Mouse (Mus musculus) left cerebral cortex, postnatal 36 days (tissue): ENCODE results near the gene Fhit. TPM values are rescaled to one million over a fixed set of nuclear protein-coding genes. Genes with fewer than 3 reads are reported as not detected.

ENCODE experiments used
- DNase-seq, 2 experiments: peaks; one replicate each; pipeline ENCODE4 v3.0.0; 2021 to 2022; ENCODE audit warnings: low spot score in 2 of 2, mixed read lengths in 1 of 2
- intact Hi-C: fragments of 180-260 bp; cut with DNase I; formaldehyde crosslinking; loops from one replicate; pipeline ENCODE4 v1.15.1; 2025
- total RNA-seq, 2 experiments: library from RNA; stranded (reverse); gene quantifications; 2 replicates each; pipeline ENCODE4 v1.2.3; 2021

The Fhit gene
- total RNA-seq, 2 experiments from 2014 or later: 5.3 to 6.2 TPM

- no peak for DNase-seq
- intact Hi-C loops: no loop called here
Observed at GRCm38 (mm10) chr14:10046336-10047122, 1115.3 kb downstream of the Fhit start.

DNA sequence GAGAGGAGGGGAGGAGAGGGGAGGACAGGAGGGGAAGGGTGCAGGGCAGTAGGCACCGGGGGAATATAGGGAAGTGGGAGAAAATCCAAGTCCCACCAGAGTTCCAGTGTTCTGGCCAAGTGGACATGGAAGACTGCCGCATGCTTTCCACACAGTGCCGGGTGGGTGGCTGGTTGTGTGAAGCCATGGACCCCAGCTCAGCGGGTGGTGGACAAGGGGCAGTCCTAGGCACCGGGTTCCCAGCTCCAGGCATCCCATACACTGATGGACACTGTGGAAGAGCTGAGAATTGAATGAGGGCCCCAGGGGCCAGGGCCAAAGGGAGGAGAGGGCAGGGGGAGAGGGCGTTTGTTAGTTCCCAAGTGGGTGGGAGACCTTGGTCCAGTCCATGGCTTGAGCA, 1123.8 kb downstream of the Fhit start:
- intact Hi-C loops: no loop called here
- DNase-seq: no peak

- intact Hi-C loops: no loop called here
- no peak for DNase-seq
Observed at GRCm38 (mm10) chr14:10036685-10037215, 1125.1 kb downstream of the Fhit start.

DNA sequence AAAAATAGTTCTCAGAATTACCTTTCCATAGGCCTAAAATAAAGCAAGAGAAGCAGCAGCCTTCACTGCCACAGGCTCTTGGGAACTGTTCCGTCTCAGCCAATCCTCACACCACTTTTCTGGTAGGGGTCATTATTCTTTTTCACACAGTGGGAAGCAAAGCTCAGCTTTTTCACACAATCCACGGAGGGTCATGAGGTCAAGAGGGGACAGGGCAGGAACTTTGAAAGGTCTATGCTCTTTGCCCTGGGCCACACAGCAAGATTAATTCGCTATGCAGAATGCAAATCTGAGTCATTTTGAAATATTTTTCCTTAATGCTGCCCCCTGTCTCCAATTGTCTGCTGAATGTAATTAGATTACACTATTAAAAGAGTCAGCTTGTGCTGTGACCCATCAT, 1126.2 kb downstream of the Fhit start:
- DNase-seq: no peak
- intact Hi-C loops: no loop called here

- intact Hi-C loops: no loop called here
- no peak for DNase-seq
Observed at GRCm38 (mm10) chr14:10035270-10035669, 1126.6 kb downstream of the Fhit start.

- no peak for DNase-seq
- intact Hi-C loops: no loop called here
Observed at GRCm38 (mm10) chr14:10023382-10023781, 1138.5 kb downstream of the Fhit start.

- intact Hi-C loops: no loop called here
- no peak for DNase-seq
Observed at GRCm38 (mm10) chr14:10022304-10022703, 1139.5 kb downstream of the Fhit start.

- no peak for DNase-seq
- intact Hi-C loops: no loop called here
Observed at GRCm38 (mm10) chr14:10020400-10021140, 1141.3 kb downstream of the Fhit start.

GRCm38 (mm10) chr14:10013817-10014266, 1148.0 kb downstream of the Fhit start:
- intact Hi-C loops: no loop called here
- DNase-seq: no peak

DNA sequence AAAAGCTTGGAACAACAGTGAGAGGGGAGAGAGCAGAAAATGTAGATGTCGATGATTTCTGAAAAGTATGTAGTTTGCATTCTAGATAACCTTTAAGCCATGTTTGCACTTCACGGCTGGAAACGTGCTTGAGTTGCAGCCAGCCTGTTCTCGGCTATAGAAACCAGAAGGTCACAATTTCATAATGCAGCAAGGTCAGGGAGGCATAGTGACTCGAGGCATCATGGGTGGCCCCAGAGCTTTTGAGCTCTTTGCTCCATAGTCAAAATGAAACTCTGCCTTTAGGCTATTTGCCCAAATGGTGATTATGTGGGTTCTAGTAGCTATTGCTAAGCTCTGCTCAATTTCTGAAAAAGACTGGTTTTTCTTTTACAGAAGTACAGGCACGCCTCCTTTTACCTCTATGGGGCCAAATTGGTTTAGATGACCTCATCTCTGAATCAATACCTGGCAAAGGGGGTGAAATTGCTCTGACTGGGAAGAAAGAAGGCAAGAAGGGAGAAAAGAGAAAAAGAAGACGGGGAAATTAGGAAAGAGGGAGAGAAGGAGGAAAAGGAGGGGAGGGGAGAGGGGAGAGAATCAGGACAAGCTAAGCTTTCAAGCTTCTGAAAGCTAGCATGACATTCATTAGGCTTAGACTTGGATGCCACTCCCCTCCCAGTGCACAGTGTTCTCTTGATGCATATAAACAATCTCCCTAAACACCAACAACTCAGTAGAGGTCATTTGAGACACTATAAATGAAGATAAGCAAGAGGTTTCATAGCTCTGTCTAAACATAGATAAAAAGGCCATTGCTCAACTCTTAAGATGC, 1148.6 kb downstream of the Fhit start:
- DNase-seq: no peak
- intact Hi-C loops: no loop called here

DNA sequence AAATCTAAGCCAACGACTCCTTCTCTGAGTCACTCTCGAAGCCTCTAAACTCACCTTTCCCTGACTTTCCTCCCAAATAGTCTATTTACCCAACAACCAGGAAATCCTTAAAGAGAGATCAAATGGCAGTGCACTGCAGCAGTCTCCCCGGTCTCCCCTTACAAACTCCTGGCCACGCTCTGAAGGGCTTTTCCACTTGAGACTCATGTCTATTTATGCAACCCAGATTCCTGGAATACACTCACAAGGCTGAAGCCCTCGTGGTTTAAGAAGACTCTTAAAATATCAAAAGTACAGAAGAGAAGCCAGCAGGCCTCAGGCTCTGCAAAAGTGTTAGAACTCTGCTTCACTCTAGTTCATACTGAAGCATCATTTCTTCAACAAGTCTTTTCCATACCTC, 1155.6 kb downstream of the Fhit start:
- intact Hi-C loops: no loop called here
- DNase-seq: no peak

GRCm38 (mm10) chr14:10003847-10004246, 1158.0 kb downstream of the Fhit start:
- intact Hi-C loops: no loop called here
- no peak for DNase-seq

GRCm38 (mm10) chr14:9990677-9991076, 1171.2 kb downstream of the Fhit start:
- intact Hi-C loops: no loop called here
- DNase-seq: no peak

GRCm38 (mm10) chr14:9976934-9977510, 1184.8 kb downstream of the Fhit start:
- intact Hi-C loops: no loop called here

DNA sequence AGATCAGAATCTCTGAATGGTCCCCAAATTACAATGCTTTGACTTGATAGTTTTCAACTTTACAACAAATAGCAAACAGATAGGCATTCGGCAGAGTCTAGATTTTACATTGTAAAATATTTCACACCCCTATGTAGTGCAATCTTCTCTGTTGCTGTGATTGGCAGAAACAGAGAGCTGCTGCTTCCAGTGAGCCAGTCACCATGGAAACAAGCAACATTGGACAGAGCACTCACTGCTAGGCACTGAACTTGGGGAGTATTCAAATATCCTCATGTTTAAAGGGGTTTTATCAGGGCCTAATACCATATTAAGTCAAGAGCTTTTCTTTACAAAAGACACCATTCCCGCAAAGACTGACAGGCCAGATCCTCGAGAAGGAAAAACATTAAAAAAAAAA, 1187.4 kb downstream of the Fhit start:
- no peak for DNase-seq
- intact Hi-C loops: no loop called here

More at GRCm38 (mm10) chr14:9976934-9977510, 1184.8 kb downstream of the Fhit start:
- DNase-seq: no peak

GRCm38 (mm10) chr14:9963853-9964252, 1198.0 kb downstream of the Fhit start:
- intact Hi-C loops: no loop called here
- DNase-seq: no peak

DNA sequence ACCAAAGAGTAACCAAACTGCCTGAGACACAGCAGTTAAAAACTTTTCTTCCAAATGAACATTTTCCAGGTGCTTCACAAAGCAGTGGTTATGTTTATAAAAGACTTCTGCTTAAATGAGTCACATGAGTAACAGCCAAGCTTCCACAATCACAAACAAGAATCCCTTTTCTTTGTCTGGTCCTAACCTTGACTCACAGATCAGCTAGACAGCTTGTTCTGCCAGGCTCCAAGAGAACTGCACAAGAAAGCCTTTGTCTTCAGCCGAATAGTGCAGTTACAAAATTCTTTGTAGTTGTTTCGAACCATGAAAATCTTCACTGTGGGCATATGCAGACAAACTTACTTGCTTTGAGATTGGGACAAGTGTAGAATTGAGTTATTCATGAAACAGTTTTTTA, 1201.4 kb downstream of the Fhit start:
- intact Hi-C loops: no loop called here
- no peak for DNase-seq

- no peak for DNase-seq
- intact Hi-C loops: no loop called here
Observed at GRCm38 (mm10) chr14:9899494-9899893, 1262.3 kb downstream of the Fhit start.

DNA sequence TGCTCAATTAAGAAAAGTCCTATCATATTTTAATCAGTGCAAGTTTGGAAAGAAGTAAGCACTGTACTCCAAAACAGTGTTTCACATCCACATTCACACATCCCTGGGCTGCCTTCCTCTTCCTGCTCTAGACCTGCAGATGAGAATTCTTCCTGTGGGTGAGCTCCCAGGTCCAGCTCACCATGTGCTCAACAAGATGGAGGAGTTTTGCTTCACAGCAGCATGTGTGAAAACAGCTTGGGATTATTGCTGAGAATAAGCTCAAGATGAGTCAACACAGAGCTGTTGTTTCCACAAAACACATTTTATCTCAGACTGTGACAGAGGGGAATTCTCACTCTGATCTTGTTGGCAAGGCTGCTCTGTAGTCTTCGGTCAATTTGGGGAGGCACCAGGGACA, 1265.3 kb downstream of the Fhit start:
- intact Hi-C loops: no loop called here
- peak; percentile 22 to 23 for DNase-seq

GRCm38 (mm10) chr14:9852041-9852440, 1309.8 kb downstream of the Fhit start:
- DNase-seq: no peak
- intact Hi-C loops: loop anchor here (10.0 kb wide), 1 partner anchor 57 kb away; no protein-coding TSS in a partner anchor
